Mouse (Mus musculus): Measurements from ENCODE around the gene Rpl5.
"Not testable (repeated sequence)": the region's sequence is repeated elsewhere in the genome, so short reads cannot be mapped to it uniquely, and the experiment has no call there.

Rpl5 gene

GRCm38 (mm10) chr5:107900206-107901013 lies at the start of gene Rpl5:
Rpl5 (plus strand) TSS chr5:107900502.
- DNase-seq, result peak; percentile 94

DNA sequence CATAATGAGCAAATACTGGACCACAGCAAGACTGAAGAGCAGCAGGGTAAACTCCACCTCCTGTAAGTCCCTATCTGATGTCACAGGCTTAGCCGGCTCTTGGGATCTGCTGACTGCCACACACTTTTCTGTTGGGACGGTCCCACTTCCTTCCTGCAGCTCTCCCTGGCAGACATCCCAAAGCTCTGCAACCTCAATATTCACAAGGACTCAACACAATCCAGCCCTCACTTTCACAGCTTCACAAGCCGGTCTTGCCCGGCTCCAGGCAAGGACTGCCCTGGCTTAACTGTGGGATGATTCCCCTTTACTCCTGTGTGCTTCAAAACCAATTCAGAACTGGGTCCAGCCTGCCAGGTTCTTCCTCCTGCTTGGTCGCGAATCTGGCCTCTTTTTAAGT lies 46.5 kb upstream of the Rpl5 start:
- no peak for DNase-seq

DNA sequence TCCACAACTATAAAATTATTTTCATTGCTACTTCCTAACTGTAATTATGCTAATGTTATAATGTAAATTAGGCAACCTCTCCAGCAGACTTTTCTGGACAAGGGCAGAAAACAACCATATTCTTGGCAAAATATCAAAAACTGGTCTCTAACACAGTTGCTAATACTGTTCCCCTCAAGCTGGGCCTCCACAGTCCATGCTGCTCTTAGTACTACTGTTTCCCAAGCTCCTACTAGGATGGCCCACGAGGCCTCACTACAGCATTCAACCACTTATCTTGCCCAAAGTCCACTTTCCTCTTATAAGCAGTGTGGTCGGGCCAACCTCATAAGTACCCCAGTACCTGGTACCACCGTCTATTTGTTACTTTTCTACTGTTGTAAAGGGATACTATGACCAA lies 45.7 kb upstream of the Rpl5 start:
- DNase-seq, result no peak

DNA sequence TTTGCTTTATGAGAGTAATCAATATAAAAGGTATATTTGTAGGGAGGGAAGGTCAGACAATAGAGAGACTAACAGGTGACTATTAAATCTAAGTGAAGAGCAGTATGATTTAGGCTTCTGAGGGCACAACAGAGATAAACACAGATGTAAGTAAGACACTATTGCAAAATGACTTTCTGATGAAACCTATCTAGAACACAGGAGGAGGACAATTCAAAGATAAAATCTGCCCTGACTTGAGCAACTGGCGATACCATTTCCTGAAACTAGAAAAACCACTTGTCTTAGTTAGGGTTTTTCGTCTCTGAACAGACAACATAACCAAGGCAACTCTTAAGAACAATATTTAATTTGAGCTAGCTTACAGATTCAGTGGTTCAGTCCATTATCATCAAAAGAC lies 44.8 kb upstream of the Rpl5 start:
- no peak for DNase-seq

DNA sequence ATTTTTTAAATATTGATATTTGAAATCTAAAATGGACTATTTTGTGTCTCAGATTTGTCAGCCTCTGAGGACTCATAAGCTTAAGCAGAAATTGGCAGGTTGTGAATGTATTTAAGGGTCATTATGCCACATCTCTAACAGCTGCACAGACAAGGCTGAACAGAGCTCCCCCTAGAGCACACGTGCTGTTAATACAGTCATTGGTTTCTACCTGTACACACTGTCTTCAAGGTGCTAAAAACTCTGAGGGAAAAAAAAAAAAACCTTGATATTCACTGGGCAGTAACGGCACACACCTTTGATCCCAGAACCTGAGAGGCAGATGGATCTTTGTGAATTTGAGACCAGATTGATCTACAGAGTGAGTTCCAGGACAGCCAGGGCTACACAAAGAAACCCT lies 41.3 kb upstream of the Rpl5 start:
- no peak for DNase-seq

GRCm38 (mm10) chr5:107863971-107864370 lies 36.3 kb upstream of the Rpl5 start:
- no peak for DNase-seq

- DNase-seq, result no peak
These were observed 33.9 kb upstream of the Rpl5 start for GRCm38 (mm10) chr5:107866127-107867126.

- DNase-seq, result peak; percentile 37
These were observed 32.1 kb upstream of the Rpl5 start for GRCm38 (mm10) chr5:107867970-107868904.

DNA sequence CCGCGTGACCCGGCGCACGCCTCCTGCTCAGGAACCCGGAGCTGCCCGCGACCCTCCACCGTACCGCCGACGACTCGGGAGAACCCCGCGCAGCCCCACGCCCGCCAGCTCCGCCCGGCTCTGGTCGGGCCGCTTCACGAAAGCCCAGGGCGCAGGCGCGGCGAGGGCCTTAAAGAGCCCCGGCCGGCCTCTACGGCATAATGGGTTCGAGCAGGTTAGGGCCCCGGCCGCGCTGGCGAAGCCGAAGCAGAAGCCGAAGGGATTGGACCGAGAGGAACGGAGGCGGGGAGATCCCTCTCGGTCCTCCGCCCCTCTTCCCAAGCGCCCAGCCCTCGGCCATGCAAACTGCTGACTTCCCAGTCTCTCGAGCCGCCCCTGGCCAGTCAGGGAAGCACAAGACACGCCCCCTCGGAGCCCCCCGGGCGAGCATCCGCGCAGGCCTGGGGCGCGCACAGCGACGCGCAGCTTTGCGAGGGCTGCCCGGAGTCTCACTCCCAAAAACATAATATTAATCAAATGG lies 31.3 kb upstream of the Rpl5 start:
- peak; percentile 87 for DNase-seq

DNA sequence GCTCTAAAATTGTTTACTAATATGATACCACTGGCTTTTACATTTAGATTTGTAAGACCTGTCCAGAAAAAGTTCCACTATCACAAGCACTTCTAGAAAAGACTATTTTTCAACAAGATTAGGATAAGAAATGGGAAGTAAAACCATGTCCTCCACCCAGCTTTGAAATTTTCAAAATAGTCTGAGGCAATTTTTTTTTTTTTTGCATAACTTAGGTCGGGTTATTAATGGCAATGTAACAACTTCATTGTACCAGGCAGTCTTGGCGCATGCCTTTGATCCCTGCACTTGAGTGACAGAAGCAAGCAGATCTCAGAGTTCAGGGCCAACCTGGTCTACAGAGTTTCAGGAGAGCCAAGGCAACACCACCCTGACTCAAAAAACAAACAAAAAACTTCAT lies 30.6 kb upstream of the Rpl5 start:
- DNase-seq, result no peak

GRCm38 (mm10) chr5:107873330-107873729 lies 27.0 kb upstream of the Rpl5 start:
- no peak for DNase-seq

DNA sequence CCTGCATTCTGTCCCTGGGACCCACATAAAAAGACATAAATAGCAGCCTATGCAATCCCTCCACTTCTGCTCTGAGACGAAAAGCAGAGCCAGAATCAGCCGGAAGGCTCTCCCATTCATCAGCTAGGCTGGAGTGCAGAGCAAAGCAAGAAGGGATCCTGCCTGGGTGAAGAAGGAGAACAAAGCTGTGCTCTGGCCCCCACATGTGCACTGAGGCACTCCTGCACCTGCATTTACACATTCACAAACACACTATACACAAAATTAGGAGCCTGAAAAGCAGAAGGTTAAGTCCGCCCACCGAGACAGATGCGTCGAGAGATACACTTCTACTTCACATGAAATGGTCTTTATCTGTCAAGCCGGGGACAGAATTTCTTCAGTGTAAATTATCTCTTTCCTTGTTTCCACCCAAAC lies 26.4 kb upstream of the Rpl5 start:
- DNase-seq, result peak; percentile 24

DNA sequence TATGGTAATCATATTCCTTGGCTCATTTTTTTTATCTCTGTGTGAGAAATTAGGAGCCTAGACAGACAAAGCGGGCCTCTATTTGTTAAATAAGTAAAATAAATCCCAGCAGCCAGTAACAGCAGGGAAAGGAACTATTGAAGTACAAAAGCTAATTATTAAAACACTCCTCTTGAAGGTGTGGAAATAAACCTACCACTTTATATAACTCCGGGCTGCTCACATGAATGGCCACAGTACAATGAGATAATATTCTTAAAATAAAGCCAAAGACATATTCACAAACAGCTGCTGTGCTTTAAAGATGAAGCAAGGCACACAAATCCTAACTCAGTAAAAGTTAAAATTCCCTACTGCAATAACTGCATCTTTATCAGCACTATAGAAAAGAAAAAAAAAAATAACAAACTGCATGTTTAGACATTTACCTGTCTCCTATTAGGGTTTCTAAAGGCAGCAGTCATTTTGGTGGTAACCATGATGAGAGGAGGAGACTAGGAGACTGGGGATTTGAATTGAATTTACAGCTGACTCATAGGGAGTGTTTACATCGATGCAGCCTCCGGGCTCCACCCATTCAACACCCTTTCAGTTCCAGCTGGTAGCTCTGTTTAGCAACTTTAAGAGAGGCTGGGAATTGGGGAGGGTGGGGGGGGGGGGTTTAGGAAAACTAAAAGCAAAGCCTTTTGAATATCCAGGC lies 25.6 kb upstream of the Rpl5 start, which contains the start of gene Evi5:
Evi5 (minus strand) TSS at position 547 of the 700 bp plus-strand sequence.
- DNase-seq, result peak; percentile 20

GRCm38 (mm10) chr5:107875261-107875611 lies 25.1 kb upstream of the Rpl5 start:
- no peak for DNase-seq

GRCm38 (mm10) chr5:107877053-107877452 lies 23.2 kb upstream of the Rpl5 start:
- DNase-seq, result no peak

DNA sequence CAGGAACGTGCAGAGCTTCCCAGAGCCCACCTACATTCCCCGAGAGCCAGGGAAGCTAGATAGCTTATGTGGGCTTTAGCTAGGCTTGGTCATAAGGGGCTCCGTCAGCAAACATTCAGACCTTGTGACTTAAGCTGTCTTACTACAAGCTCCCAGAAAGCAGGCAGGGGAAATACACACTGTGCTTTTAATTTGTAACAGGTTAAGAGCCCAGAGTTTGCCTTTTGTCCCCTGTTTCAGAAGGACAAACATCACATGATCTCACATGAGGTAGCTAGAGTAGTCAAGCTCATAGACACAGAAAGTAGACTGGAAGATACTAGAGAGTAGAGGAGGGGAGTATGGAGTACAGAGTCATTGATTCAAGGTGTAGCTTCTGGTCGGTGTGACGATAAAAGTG lies 19.6 kb upstream of the Rpl5 start:
- DNase-seq, result no peak

DNA sequence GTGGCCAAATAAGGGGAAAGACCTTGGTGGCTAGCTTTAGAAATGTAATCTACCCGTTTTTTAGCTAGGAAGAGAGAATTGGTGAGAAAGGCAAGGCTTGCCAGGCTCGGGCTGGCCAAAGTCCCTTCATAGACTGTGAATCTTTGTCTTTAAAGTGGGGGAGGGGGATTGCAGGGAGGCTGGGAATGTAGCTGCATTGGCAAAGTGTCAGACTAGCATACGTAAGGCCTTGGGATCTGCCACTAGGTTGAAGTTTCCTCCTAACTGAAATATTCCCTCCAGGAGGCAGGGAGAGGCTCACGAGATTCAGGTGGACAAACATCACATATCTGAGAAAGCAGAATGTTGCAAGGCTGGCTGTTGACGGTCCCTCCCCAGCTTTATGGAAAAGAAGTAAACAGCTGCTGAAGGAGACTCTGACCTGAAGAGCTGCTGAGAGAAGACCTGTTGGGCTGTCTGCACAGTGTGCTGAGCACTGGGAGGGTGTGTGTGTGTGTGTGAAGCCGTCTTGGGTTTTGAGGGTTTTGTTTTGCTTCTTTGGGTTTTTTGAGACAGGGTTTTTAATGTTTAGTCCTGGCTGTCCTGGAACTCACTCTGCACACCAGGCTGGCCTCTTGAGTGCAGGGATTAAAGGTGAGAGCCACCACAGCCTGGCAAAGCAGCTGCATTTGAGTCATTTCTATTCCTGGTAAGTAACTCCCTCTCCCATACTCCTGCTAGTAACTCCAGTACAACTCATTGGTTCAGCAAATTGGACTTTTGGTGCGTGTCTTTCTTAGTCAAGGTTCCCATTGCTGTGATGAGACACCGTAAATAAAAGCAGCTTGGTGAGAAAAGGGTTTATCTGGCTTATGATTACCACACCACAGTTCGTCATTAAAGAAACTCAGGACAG lies 10.1 kb upstream of the Rpl5 start:
- no peak for DNase-seq

DNA sequence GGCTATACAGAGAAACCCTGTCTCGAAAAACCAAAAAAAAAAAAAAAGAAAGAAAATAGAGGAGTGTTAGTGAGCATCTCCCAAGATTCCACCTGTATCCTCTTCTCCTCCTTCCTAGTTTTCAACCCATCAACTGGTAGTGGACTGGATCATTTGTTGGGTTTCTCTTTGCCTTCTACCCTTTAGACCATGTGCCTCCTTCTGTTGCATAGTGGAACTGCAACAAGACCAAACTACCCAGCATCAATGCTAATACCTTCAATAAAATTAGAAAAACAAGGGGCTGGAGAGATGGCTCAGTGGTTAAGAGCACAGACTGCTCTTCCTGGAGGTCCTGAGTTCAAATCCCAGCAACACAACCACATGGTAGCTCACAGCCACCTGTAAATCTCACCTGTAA lies 8.8 kb upstream of the Rpl5 start:
- not testable (repeated sequence) for DNase-seq

- no peak for DNase-seq
These were observed 5.6 kb upstream of the Rpl5 start for GRCm38 (mm10) chr5:107894676-107895075.

GRCm38 (mm10) chr5:107896265-107896664 lies 4.0 kb upstream of the Rpl5 start:
- no peak for DNase-seq
